Mouse (Mus musculus): Measurements from ENCODE around the gene Pnpla8. TPM values are rescaled to one million over a fixed set of nuclear protein-coding genes. Genes with fewer than 3 reads are reported as not detected.
"Not testable (repeated sequence)": the region's sequence is repeated elsewhere in the genome, so short reads cannot be mapped to it uniquely, and the experiment has no call there.

Gene Pnpla8
- total RNA-seq, 2 experiments from 2014 or later = 121 to 161 TPM

GRCm38 (mm10) chr12:44269311-44269831 lies 48.2 kb downstream of the Pnpla8 start:
- peak; percentile 77 to 90 for DNase-seq

GRCm38 (mm10) chr12:44274125-44274835 lies 53.1 kb downstream of the Pnpla8 start:
- DNase-seq = no peak

GRCm38 (mm10) chr12:44280147-44280546 lies 59.0 kb downstream of the Pnpla8 start:
- DNase-seq = not testable (repeated sequence)

GRCm38 (mm10) chr12:44281534-44281933 lies 60.4 kb downstream of the Pnpla8 start:
- DNase-seq = no peak

- DNase-seq = no peak
These were observed 62.2 kb downstream of the Pnpla8 start for GRCm38 (mm10) chr12:44283378-44283777.

- no peak for DNase-seq
These were observed 65.8 kb downstream of the Pnpla8 start for GRCm38 (mm10) chr12:44286992-44287391.

- peak; percentile 52 to 71 for DNase-seq
These were observed 71.1 kb downstream of the Pnpla8 start for GRCm38 (mm10) chr12:44292281-44292680.

- no peak for DNase-seq
These were observed 79.6 kb downstream of the Pnpla8 start for GRCm38 (mm10) chr12:44300793-44301192.

GRCm38 (mm10) chr12:44304012-44304411 lies 82.8 kb downstream of the Pnpla8 start:
- no peak for DNase-seq

GRCm38 (mm10) chr12:44304869-44305268 lies 83.7 kb downstream of the Pnpla8 start:
- no peak for DNase-seq

GRCm38 (mm10) chr12:44308221-44308620 lies 87.1 kb downstream of the Pnpla8 start:
- DNase-seq = no peak

- DNase-seq = no peak
These were observed 94.0 kb downstream of the Pnpla8 start for GRCm38 (mm10) chr12:44315212-44315611.

- no peak for DNase-seq
These were observed 103.9 kb downstream of the Pnpla8 start for GRCm38 (mm10) chr12:44325091-44325490.

- peak in 1 of 2 experiments; percentile 7 for DNase-seq
These were observed 106.3 kb downstream of the Pnpla8 start for GRCm38 (mm10) chr12:44327452-44327851.

- peak; percentile 60 to 62 for DNase-seq
These were observed 107.5 kb downstream of the Pnpla8 start, which contains the start of gene Nrcam for GRCm38 (mm10) chr12:44328381-44329315. Gene Nrcam, plus strand, starts transcription at chr12:44328885.

GRCm38 (mm10) chr12:44329316-44330215 lies 108.4 kb downstream of the Pnpla8 start:
- DNase-seq = peak; percentile 10 to 13

- no peak for DNase-seq
These were observed 109.1 kb downstream of the Pnpla8 start for GRCm38 (mm10) chr12:44330216-44330719.

- no peak for DNase-seq
These were observed 116.0 kb downstream of the Pnpla8 start for GRCm38 (mm10) chr12:44337136-44337640.

- DNase-seq = no peak
These were observed 117.0 kb downstream of the Pnpla8 start for GRCm38 (mm10) chr12:44338195-44338622.

GRCm38 (mm10) chr12:44344075-44344474 lies 122.9 kb downstream of the Pnpla8 start:
- DNase-seq = no peak

GRCm38 (mm10) chr12:44345251-44345650 lies 124.1 kb downstream of the Pnpla8 start:
- no peak for DNase-seq
